Mouse (Mus musculus) cerebellum, adult 9-11 months (tissue): ENCODE data around the gene Zfp850.
"Not testable (repeated sequence)": the region's sequence is repeated elsewhere in the genome, so short reads cannot be mapped to it uniquely, and the experiment has no call there.

ENCODE experiments used
- DNase-seq: peaks from one replicate; pipeline ENCODE4 v3.0.0; 2022

Gene Zfp850

GRCm38 (mm10) chr7:28013549-28014444 is at the start of gene Zfp850:
Gene Zfp850 (minus strand): TSS chr7:28014115.
- DNase-seq: peak; percentile 76

- DNase-seq: no peak
Observed at GRCm38 (mm10) chr7:28059972-28060371, 46.1 kb upstream of the Zfp850 start.

- no peak for DNase-seq
Observed at GRCm38 (mm10) chr7:28053046-28053930, 39.4 kb upstream of the Zfp850 start.

GRCm38 (mm10) chr7:28050584-28050983 is 36.7 kb upstream of the Zfp850 start:
- DNase-seq: peak; percentile 54

GRCm38 (mm10) chr7:28049476-28050409 is 35.8 kb upstream of the Zfp850 start, which contains the start of gene Psmc4:
Gene Psmc4 (minus strand): TSS chr7:28050101.
- peak; percentile 99 for DNase-seq

GRCm38 (mm10) chr7:28044524-28044923 is 30.6 kb upstream of the Zfp850 start:
- no peak for DNase-seq

GRCm38 (mm10) chr7:28014445-28014810 is 513 bp upstream of the Zfp850 start:
- DNase-seq: no peak

- no peak for DNase-seq
Observed at GRCm38 (mm10) chr7:28010271-28010670, 3.6 kb downstream of the Zfp850 start.

- no peak for DNase-seq
Observed at GRCm38 (mm10) chr7:27982197-27982596, 31.7 kb downstream of the Zfp850 start.

- DNase-seq: peak; percentile 74
Observed at GRCm38 (mm10) chr7:27978683-27979528, 35.0 kb downstream of the Zfp850 start, which contains the start of gene Zfp780b. Gene Zfp780b (minus strand): TSS chr7:27979171.

GRCm38 (mm10) chr7:27949451-27949850 is 64.5 kb downstream of the Zfp850 start:
- DNase-seq: not testable (repeated sequence)

GRCm38 (mm10) chr7:27941869-27942268 is 72.0 kb downstream of the Zfp850 start:
- DNase-seq: not testable (repeated sequence)
